Mouse (Mus musculus) megakaryocyte-erythroid progenitor cell, adult 5-6 weeks (primary cell): ENCODE results near the gene Umodl1. TPM values are rescaled to one million over a fixed set of nuclear protein-coding genes. Genes with fewer than 3 reads are reported as not detected.

Experiments
- ATAC-seq: replicated peaks from 2 replicates; pipeline ENCODE4 v1.8.0; 2016; ENCODE audit warnings: mild to moderate bottlenecking, inconsistent platforms; ENCODE audit not compliant: severe bottlenecking, poor library complexity, low FRiP score, low TSS enrichment
- total RNA-seq, 2 experiments: library from RNA; stranded (forward) in 1 of 2; stranded (reverse) in 1 of 2; fragments of 200-1000, 215-1000 nt in 1 of 2; fragments of >200 nt in 1 of 2; fragmentation: Nextera tagmentation in 1 of 2; gene quantifications; 2 replicates each; pipeline ENCODE4 v1.2.3; 2014 to 2017

The Umodl1 gene
- total RNA-seq (2014; fragmentation: Nextera tagmentation) (not detected in 2 replicates), total RNA-seq (2017) (not detected in 2 replicates)

GRCm38 (mm10) chr17:30954340-30954739, at the start of gene Umodl1:
Gene Umodl1 (plus strand): TSS chr17:30954640.
- ATAC-seq = no peak

- ATAC-seq = no peak; the same call in 1 of the 2 replicates
Observed at GRCm38 (mm10) chr17:30907577-30907976, 46.9 kb upstream of the Umodl1 start.

GRCm38 (mm10) chr17:30910866-30911731, 43.3 kb upstream of the Umodl1 start:
- no peak for ATAC-seq

GRCm38 (mm10) chr17:30911732-30912088, 42.7 kb upstream of the Umodl1 start:
- no peak for ATAC-seq

- no peak for ATAC-seq
Observed at GRCm38 (mm10) chr17:30912536-30912935, 41.9 kb upstream of the Umodl1 start.

GRCm38 (mm10) chr17:30914264-30914663, 40.2 kb upstream of the Umodl1 start:
- ATAC-seq = no peak

GRCm38 (mm10) chr17:30923566-30923965, 30.9 kb upstream of the Umodl1 start:
- no peak for ATAC-seq

GRCm38 (mm10) chr17:30930827-30931226, 23.6 kb upstream of the Umodl1 start:
- no peak for ATAC-seq

GRCm38 (mm10) chr17:30932836-30933235, 21.6 kb upstream of the Umodl1 start:
- ATAC-seq = no peak

- ATAC-seq = no peak
Observed at GRCm38 (mm10) chr17:30935301-30935700, 19.1 kb upstream of the Umodl1 start.

- ATAC-seq = no peak
Observed at GRCm38 (mm10) chr17:30938554-30938953, 15.9 kb upstream of the Umodl1 start.

- no peak for ATAC-seq
Observed at GRCm38 (mm10) chr17:30948382-30948781, 6.1 kb upstream of the Umodl1 start.

- ATAC-seq = no peak
Observed at GRCm38 (mm10) chr17:30950780-30951179, 3.7 kb upstream of the Umodl1 start.

GRCm38 (mm10) chr17:30951600-30951999, 2.8 kb upstream of the Umodl1 start:
- ATAC-seq = no peak

- no peak for ATAC-seq
Observed at GRCm38 (mm10) chr17:30961936-30962592, 7.6 kb downstream of the Umodl1 start.

GRCm38 (mm10) chr17:30962880-30963279, 8.4 kb downstream of the Umodl1 start:
- no peak for ATAC-seq

- ATAC-seq = no peak
Observed at GRCm38 (mm10) chr17:30969983-30970382, 15.5 kb downstream of the Umodl1 start.

- ATAC-seq = no peak
Observed at GRCm38 (mm10) chr17:30971877-30972276, 17.4 kb downstream of the Umodl1 start.

GRCm38 (mm10) chr17:30973332-30973731, 18.9 kb downstream of the Umodl1 start:
- ATAC-seq = no peak

- no peak for ATAC-seq
Observed at GRCm38 (mm10) chr17:30977290-30977689, 22.9 kb downstream of the Umodl1 start.

- no peak for ATAC-seq
Observed at GRCm38 (mm10) chr17:30978556-30978955, 24.1 kb downstream of the Umodl1 start.
